Mouse (Mus musculus): Measurements from ENCODE around the gene Gfi1.

Gene Gfi1

DNA sequence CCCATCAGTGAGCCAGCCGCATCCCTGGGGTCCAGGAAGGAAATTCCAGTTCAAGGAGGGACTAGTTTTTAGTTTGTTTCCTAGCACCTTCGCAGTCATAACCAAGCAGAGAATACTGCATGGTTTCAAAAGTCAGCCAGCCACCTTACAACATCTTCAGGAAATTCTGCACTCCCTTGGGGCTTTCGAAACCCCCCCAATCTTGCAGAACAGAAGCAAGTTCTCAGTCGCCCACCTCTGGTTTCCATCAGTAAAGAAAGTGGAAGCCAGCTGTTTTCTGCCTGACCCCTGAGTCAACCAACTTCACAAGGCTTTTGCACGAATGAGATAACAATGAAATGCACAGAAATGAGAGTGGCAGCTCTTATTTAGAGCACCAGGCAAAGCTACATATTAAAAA, 47.4 kb downstream of the Gfi1 start:
- no peak for DNase-seq (ENCODE audit: low read depth)
